Mouse (Mus musculus) small intestine, adult 2 months (tissue): Measurements from ENCODE around the gene Ddx20. TPM values are rescaled to one million over a fixed set of nuclear protein-coding genes. Genes with fewer than 3 reads are reported as not detected.
A peak's percentile ranks its signal among the peaks of the same experiment; 100 is the strongest.

Experiments
- H3K27ac ChIP-seq: fragments of 200-500 bp; 2 replicates; pipeline ENCODE4 v1.5.1; 2012; ENCODE audit warnings: low read depth, low read length, control low read depth, inconsistent platforms; ENCODE audit not compliant: insufficient read depth
- H3K27me3 ChIP-seq: fragments of 200-500 bp; 2 replicates; pipeline ENCODE4 v1.6.1; 2012; ENCODE audit warnings: mild to moderate bottlenecking, moderate library complexity, low read length, inconsistent platforms; ENCODE audit not compliant: control insufficient read depth, insufficient read depth
- H3K36me3 ChIP-seq: fragments of 200-500 bp; 2 replicates; pipeline ENCODE4 v1.6.1; 2012; ENCODE audit warnings: mild to moderate bottlenecking, low read length, control low read depth, inconsistent platforms; ENCODE audit not compliant: control insufficient read depth, insufficient read depth
- H3K4me1 ChIP-seq: fragments of 200-500 bp; 2 replicates; pipeline ENCODE4 v1.6.1; 2012; ENCODE audit warnings: low read length, inconsistent platforms, mixed read lengths; ENCODE audit not compliant: control insufficient read depth, insufficient read depth, insufficient read length
- H3K4me3 ChIP-seq: fragments of 200-500 bp; 2 replicates; pipeline ENCODE4 v1.5.1; 2012; ENCODE audit warnings: low read depth, mild to moderate bottlenecking, control low read depth, inconsistent platforms, low read length, moderate library complexity
- CTCF ChIP-seq: fragments of 200-500 bp; IDR thresholded peaks from 2 replicates; pipeline ENCODE4 v1.5.1; 2012; ENCODE audit warnings: low read depth, mild to moderate bottlenecking, control low read depth, inconsistent platforms, low read length, moderate library complexity, mixed read lengths; ENCODE audit not compliant: insufficient replicate concordance, insufficient read length; ENCODE audit errors: extremely low read depth
- POLR2A ChIP-seq: fragments of 200-500 bp; IDR thresholded peaks from 2 replicates; pipeline ENCODE4 v1.6.1; 2012; ENCODE audit warnings: low read depth, mild to moderate bottlenecking, control low read depth, inconsistent platforms, low read length, moderate library complexity
- WGBS: fragments of 180-500 bp; shearing (Covaris S2); methylation state at CpG from one replicate; pipeline ENCODE4 v1.1.7; 2018; 5-methylcytosine and 5-hydroxymethylcytosine counted together
- polyA plus RNA-seq: library from polyadenylated mRNA; depleted of rRNA; stranded (reverse); fragments of >200 nt; gene quantifications from 2 replicates; pipeline ENCODE4 v1.2.3, GENCODE M21; 2012

Ddx20 gene
- polyA plus RNA-seq, 1 experiment, result 15.8 TPM

- Histone ChIP-seq H3K27me3 (no peaks in the 10 kb centered on the region), H3K4me1 (no peaks in the 10 kb centered on the region), H3K36me3 (peaks cover 34% of the 10 kb centered on the region), H3K4me3 (no peak overlapping the region), H3K27ac (no peak overlapping the region)
- WGBS, result 84% methylated on average over 7 of the region's 7 CpGs
- TF ChIP-seq POLR2A (no peak), CTCF (no peak)
Observed at GRCm38 (mm10) chr3:105680346-105680745, 7.0 kb downstream of the Ddx20 start.

DNA sequence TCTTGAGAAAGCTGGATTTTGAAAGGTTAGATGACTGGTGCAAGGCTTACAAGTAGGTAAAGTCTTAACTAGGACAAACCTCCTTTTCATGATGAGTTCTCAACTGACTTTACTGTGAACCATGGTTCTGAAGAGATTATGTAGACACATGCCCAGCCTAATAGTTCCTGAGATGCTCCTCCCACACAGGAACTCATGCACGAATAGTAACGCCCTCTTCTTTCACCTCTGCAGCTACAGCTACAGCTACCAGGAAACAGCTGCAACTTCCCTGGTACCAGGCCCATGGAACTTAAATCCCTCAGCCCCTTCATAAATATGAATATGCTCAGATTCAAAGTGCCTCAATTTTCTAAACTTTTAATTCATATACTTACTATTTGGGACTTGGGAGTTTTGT, 11.4 kb downstream of the Ddx20 start:
- no peaks in the 10 kb centered on the region for H3K27me3 ChIP-seq
- TF ChIP-seq POLR2A (no peak), CTCF (no peak)

DNA sequence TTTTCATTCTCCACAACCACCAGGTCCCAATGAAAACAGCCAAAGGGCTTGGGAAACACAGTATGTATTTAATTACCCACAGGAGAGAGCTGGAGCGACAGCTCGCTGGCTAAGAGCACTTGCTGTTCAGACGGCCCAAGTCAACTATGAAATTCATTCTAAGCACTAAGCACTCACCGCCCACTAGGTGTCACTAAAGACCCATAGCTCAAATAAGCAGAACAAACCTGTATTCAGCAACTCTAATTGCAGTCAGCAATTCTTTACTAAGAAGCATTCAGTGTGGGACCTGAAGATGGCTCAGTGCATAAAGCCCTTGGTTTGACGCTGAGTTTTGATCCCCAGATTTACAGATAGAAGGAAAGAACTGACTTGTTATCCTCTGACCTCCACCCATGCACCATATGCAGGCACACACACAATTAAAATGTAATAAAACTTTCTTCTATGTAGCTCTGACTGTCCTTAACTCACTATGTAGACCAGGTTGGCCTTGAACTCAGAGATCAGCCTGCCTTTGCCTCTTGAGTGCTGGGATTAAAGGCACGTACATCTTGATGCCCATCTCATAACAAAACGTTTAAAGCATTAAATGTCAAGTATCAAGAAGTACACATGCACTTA, 12.7 kb downstream of the Ddx20 start:
- peak; percentile 58; the same call in 1 of the 2 replicates for TF ChIP-seq CTCF
- TF ChIP-seq POLR2A, result no peak
- H3K27ac ChIP-seq, result no peak overlapping the region
- H3K27me3 ChIP-seq, result no peaks in the 10 kb centered on the region
- H3K4me1 ChIP-seq, result no peaks in the 10 kb centered on the region
- peaks cover 16% of the 10 kb centered on the region for H3K36me3 ChIP-seq
- no peak overlapping the region for H3K4me3 ChIP-seq
- WGBS, result 16% methylated on average over 7 of the region's 7 CpGs

More for the DNA sequence above, 11.4 kb downstream of the Ddx20 start:
- Histone ChIP-seq H3K4me3 (no peak overlapping the region), H3K4me1 (no peaks in the 10 kb centered on the region), H3K27ac (no peak overlapping the region), H3K36me3 (peaks cover 22% of the 10 kb centered on the region)
- WGBS, result 20% methylated on average over 2 of the region's 2 CpGs

- TF ChIP-seq CTCF (no peak), POLR2A (no peak)
- WGBS, result 83% methylated on average over 1 of the region's 1 CpGs
Observed at GRCm38 (mm10) chr3:105670801-105671200, 16.6 kb downstream of the Ddx20 start.

DNA sequence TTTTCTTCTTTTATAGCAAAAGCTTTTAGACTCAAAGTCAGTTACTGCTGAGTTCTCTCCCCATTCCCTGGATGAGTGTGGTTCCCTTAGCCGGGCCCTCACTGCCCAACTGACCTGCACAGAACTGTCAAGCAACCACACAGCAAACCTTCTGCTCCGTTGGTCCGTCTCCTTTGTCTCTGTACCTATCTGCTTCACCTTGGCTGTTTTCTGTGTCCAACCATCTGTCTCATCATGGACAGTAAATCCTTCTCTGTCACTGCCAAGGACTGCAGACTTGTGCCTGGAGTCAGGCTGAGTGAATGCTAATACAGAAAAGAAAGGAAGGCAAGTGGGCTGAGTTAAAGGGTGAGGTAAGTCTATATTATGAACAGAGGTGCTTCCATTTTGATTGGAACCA, 17.6 kb downstream of the Ddx20 start:
- TF ChIP-seq CTCF (no peak), POLR2A (no peak)
- WGBS, result 85% methylated on average over 3 of the region's 3 CpGs

More at GRCm38 (mm10) chr3:105670801-105671200, 16.6 kb downstream of the Ddx20 start:
- H3K4me3 ChIP-seq, result no peak overlapping the region
- no peak overlapping the region for H3K27ac ChIP-seq
- H3K36me3 ChIP-seq, result no peaks in the 10 kb centered on the region
- H3K4me1 ChIP-seq, result no peaks in the 10 kb centered on the region
- no peaks in the 10 kb centered on the region for H3K27me3 ChIP-seq

DNA sequence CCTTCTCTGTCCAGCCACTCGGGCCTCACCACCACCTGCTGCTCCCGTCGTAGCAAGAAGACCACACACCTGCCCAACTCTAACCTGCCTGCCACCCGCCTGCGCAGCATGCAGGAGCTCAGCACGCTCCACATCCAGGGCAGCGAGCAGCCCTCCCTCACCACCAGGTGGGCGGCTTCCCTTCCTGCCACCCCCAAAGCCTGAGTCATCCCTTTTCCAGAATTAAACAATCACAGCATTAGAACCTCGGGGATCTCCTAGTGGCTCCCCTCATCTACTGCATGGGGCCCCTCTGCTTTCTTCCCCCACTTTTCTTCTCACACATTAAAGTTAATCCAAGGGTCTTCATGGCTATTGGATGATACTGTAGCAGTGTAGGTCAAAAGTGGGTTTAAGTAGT, 19.2 kb downstream of the Ddx20 start:
- Histone ChIP-seq H3K27me3 (no peaks in the 10 kb centered on the region), H3K4me1 (no peaks in the 10 kb centered on the region), H3K36me3 (no peaks in the 10 kb centered on the region), H3K27ac (no peak overlapping the region), H3K4me3 (no peak overlapping the region)
- WGBS, result 46% methylated on average over 9 of the region's 9 CpGs
- no peak for TF ChIP-seq CTCF
- TF ChIP-seq POLR2A, result no peak

More for the DNA sequence above, 17.6 kb downstream of the Ddx20 start:
- Histone ChIP-seq H3K4me3 (no peak overlapping the region), H3K36me3 (no peaks in the 10 kb centered on the region), H3K27me3 (no peaks in the 10 kb centered on the region), H3K27ac (no peak overlapping the region), H3K4me1 (no peaks in the 10 kb centered on the region)

GRCm38 (mm10) chr3:105666996-105667523, 20.3 kb downstream of the Ddx20 start:
- 0 out of 2 replicates have a peak, but pooled peaks cover 2% of the 10 kb centered on the region for H3K4me1 ChIP-seq
- WGBS, result 70% methylated on average over 4 of the region's 4 CpGs
- no peak for TF ChIP-seq CTCF
- no peak for TF ChIP-seq POLR2A

More at GRCm38 (mm10) chr3:105666996-105667523, 20.3 kb downstream of the Ddx20 start:
- no peaks in the 10 kb centered on the region for H3K27me3 ChIP-seq
- no peak overlapping the region for H3K27ac ChIP-seq
- H3K4me3 ChIP-seq, result no peak overlapping the region
- H3K36me3 ChIP-seq, result no peaks in the 10 kb centered on the region
